Mouse (Mus musculus): ENCODE data around the gene Vmn1r40. TPM values are rescaled to one million over a fixed set of nuclear protein-coding genes. Genes with fewer than 3 reads are reported as not detected.

Vmn1r40 gene
- under 1 TPM in 1 of 2 experiments, not detected in 1; 0.11 TPM for polyA plus RNA-seq (2017; shearing (Covaris generic))

GRCm38 (mm10) chr6:89707240-89707639, at the start of gene Vmn1r40:
TSS of gene Vmn1r40 (plus strand) at chr6:89707540.

GRCm38 (mm10) chr6:89740466-89740865, 33.1 kb downstream of the Vmn1r40 start, which contains the start of gene Vmn1r41:
TSS of gene Vmn1r41 (plus strand) at chr6:89740766.

Other genes with a start within 250 kb of the Vmn1r40 start
- gene Chchd6, start 111.9 kb upstream of the Vmn1r40 start, polyA plus RNA-seq (2017; shearing (Covaris generic)), result 1 to 10 TPM; 3.0 to 4.8 TPM
- gene Txnrd3, start 63.6 kb upstream of the Vmn1r40 start, polyA plus RNA-seq (2017; shearing (Covaris generic)), result 1 to 10 TPM; 3.0 to 3.4 TPM
- gene Vmn1r41, start 33.2 kb downstream of the Vmn1r40 start, polyA plus RNA-seq (2017; shearing (Covaris generic)), result under 1 TPM in 1 of 2 experiments, not detected in 1; 0.17 TPM
- not detected for gene Vmn1r42, start 168.9 kb downstream of the Vmn1r40 start, polyA plus RNA-seq (2017; shearing (Covaris generic))
- gene Vmn1r43, start 168.9 kb downstream of the Vmn1r40 start, polyA plus RNA-seq (2017; shearing (Covaris generic)), result under 1 TPM in 1 of 2 experiments, not detected in 1; 0.22 TPM
- gene Vmn1r44, start 176.1 kb downstream of the Vmn1r40 start, polyA plus RNA-seq (2017; shearing (Covaris generic)), result under 1 TPM in 1 of 2 experiments, not detected in 1; 0.43 TPM
- gene Vmn1r45, start 233.1 kb downstream of the Vmn1r40 start, polyA plus RNA-seq (2017; shearing (Covaris generic)), result under 1 TPM in 1 of 2 experiments, not detected in 1; 0.55 TPM

Data from activated CD4-positive, CD25-positive, alpha-beta regulatory T cell (primary cell).